Mouse (Mus musculus): ENCODE data around the gene Fgf6. TPM values are rescaled to one million over a fixed set of nuclear protein-coding genes. Genes with fewer than 3 reads are reported as not detected.

Gene Fgf6
- under 1 TPM; 0.11 to 0.68 TPM for total RNA-seq (2021)
- long read RNA-seq, experiment 1 = 0 reads
- long read RNA-seq, experiment 2 = 0 reads

DNA sequence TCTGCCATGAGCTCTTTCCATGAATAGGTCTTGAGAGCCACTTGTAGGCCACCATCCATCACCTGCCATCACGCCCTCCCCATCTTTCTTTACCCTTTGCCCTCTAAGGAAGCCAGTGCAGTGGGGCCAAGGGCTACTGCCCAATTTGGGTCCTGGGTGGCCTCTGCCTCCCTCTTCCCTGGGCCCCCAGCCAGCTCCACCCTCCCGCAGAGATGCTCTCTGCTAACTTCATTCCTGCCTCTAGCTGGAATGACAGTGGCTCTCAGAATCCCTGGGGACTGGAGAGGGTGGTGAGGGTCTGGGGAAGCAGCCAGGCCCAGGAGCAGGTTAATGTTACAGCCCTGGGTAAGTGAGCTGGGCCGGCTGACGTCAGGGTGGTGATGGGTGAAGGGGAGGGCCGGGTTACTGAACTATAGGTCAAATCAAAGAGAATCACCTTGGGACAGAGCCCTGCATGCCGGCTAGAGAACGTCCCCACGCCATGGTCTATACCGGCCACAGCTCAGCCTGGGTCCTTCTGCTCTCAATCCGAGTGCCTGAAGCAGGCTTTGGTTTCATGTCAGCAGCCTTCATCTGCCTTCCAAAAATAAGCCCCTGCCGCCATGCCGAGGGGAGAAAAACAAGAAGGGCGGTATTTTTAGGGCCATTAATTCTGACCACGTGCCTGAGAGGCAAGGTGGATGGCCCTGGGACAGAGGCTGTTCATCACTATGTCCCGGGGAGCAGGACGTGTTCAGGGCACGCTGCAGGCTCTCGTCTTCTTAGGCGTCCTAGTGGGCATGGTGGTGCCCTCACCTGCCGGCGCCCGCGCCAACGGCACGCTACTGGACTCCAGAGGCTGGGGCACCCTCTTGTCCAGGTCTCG is at the start of gene Fgf6:
Gene Fgf6 (plus strand): TSS at position 681 of the 865 bp plus-strand sequence.
- DNase-seq (ENCODE audit: low spot score in 2 of 2) = no peak

- no peak for DNase-seq (ENCODE audit: low spot score in 2 of 2)
Measured at GRCm38 (mm10) chr6:126966241-126967026, 49.0 kb upstream of the Fgf6 start.

- DNase-seq (ENCODE audit: low spot score in 2 of 2) = no peak
Measured at GRCm38 (mm10) chr6:126981539-126982234, 33.7 kb upstream of the Fgf6 start.

DNA sequence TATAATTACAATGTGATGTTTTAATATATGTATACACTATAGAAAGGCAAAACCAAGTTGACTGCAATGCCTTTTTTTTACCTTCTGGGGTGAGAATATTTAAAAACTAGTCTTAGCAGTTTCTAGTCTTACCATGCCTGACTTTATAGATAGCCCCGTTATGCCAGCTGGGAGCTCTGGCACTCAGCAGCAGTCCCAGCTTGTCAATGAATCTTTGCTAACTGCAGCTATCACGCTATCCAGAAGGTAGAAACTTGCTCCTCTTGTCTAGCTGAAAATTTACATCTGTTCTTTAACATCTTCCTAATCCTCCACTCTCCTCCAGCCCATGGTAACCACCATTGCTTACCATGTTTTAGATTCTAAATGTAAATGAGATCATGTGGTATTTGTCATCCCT is 21.7 kb upstream of the Fgf6 start:
- no peak for DNase-seq (ENCODE audit: low spot score in 2 of 2)

DNA sequence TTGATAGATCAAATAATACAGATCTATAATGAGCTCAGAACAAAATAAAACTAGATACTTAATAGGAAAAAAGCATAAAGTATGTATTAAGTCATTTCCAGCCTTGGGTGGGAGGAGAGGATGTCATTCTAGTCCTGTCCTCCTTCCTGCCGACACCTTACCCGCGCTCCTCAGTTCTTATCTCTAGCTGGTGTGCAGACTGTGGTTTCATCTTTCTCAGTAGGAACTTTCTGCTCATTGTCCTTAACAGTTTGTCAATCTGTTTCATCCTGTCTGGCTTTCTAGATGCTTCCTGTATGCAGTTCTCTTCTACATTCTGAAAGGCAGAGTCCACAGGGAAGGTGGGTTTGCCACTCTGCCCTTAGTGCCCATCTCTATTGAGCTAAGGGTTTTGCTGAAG is 19.9 kb upstream of the Fgf6 start:
- DNase-seq (ENCODE audit: low spot score in 2 of 2) = no peak

- DNase-seq (ENCODE audit: low spot score in 2 of 2) = no peak
Measured at GRCm38 (mm10) chr6:126996399-126996798, 19.0 kb upstream of the Fgf6 start.

GRCm38 (mm10) chr6:127005646-127006045 is 9.7 kb upstream of the Fgf6 start:
- no peak for DNase-seq (ENCODE audit: low spot score in 2 of 2)

DNA sequence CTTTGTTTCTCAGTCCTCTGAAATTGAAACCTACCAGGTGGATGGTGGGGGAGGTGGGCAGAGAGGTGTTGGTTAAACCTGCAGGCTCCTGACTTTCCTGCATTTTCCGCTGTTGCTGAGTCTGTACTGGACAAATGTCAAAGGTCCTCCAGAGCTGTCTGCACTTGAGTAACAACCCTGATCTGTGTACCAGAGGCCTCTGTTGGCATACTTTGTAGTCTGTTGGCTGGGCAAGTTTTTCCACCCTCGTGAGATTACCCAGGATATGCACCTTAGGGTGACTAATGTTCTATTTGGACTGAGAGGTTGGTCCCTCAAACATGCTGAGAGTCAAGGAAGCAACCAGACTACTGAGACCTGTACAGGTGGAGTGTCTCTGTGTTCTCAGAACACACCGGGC is 8.8 kb upstream of the Fgf6 start:
- no peak for DNase-seq (ENCODE audit: low spot score in 2 of 2)

GRCm38 (mm10) chr6:127010021-127010420 is 5.4 kb upstream of the Fgf6 start:
- DNase-seq (ENCODE audit: low spot score in 2 of 2) = no peak

GRCm38 (mm10) chr6:127011947-127012535 is 3.3 kb upstream of the Fgf6 start:
- no peak for DNase-seq (ENCODE audit: low spot score in 2 of 2)

- no peak for DNase-seq (ENCODE audit: low spot score in 2 of 2)
Measured at GRCm38 (mm10) chr6:127019254-127019653, 3.9 kb downstream of the Fgf6 start.

DNA sequence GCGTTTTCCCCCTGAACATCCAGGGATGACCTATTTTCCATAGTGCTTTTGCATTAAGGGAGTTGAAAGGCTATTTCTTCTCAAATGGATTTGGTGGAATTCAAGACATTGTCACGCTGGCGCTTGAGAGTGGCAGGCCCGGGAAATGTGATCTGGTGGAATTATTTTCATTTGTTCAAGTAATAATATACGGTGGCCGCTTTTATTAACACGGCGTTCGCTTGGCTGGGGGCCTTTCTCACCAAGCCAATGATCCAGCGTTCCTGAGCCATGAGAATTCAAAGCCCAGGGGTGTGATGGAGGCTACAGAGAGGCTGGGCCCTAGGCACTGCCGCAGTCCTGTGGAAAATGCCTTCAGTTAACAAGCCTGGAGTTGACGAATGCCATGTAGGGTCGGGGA is 5.0 kb downstream of the Fgf6 start:
- DNase-seq (ENCODE audit: low spot score in 2 of 2) = no peak

GRCm38 (mm10) chr6:127024836-127025235 is 9.4 kb downstream of the Fgf6 start:
- DNase-seq (ENCODE audit: low spot score in 2 of 2) = no peak

DNA sequence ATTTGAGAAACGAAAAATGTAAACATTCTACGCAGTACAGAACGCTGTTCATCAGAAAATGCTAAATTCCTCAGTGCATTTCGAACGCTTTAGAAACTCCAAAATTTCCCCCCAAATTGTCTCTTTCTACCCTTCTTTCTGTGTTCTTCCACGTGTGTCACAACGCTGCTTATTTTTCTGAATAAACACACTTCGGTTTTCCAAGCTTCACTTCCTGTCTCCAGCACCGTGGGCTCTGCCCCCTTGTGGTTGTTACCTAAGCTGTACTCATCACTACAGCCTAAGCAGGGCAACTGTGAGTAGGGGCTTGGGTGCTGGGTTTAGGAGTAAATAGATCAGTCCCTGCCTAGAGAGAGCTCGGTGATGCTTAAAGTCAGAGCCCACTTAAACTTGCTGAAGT is 19.4 kb downstream of the Fgf6 start:
- DNase-seq (ENCODE audit: low spot score in 2 of 2) = no peak

GRCm38 (mm10) chr6:127044909-127045308 is 29.5 kb downstream of the Fgf6 start:
- DNase-seq (ENCODE audit: low spot score in 2 of 2) = no peak

DNA sequence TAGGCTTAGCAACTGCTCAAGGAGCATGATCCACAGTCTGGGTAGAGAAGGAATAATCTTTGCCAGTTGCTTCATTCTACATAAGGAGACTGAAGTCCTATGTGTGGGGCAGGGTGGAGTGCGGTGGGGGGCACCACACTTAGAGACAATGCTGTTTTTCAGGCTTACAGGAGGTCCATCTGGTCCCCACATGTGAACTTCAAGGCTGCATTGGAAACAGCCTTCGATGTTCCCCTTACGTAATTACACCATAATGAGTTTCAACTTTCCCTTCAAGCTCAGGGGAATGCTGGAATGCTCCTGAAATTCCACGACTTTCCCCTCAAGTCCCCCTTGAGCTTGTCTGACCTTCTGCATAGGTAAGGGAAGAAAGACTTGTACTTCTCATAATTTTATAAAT is 35.5 kb downstream of the Fgf6 start:
- DNase-seq (ENCODE audit: low spot score in 2 of 2) = no peak

DNA sequence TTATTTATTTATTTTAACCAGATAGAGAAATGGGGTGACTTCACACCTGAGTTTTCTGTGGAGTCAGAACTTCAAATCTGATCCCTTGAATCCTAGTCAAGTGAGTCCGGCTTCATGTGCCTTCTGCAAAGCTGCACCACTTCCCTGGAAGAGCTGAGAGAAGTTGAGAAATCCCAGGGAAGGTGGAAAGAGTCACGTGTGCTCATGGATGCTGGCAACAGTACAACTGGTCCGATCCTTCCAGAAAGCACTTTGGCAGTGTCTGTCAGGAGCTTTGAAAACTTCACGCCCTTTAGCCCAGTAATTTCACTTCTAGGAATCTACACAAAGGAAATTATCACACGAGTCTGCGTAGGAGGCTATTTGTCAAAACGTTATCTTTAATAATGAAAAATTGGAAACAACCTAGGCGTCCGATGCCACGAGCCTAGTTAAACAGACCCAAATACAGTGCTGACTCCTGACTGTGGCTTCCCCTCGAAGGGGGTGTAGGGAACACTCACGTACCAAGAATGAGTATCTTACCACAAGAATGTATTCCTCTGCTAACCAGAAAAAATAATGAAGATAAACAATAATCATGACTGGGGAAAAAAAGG is 41.7 kb downstream of the Fgf6 start:
- no peak for DNase-seq (ENCODE audit: low spot score in 2 of 2)

GRCm38 (mm10) chr6:127059975-127060374 is 44.6 kb downstream of the Fgf6 start:
- DNase-seq (ENCODE audit: low spot score in 2 of 2) = no peak

DNA sequence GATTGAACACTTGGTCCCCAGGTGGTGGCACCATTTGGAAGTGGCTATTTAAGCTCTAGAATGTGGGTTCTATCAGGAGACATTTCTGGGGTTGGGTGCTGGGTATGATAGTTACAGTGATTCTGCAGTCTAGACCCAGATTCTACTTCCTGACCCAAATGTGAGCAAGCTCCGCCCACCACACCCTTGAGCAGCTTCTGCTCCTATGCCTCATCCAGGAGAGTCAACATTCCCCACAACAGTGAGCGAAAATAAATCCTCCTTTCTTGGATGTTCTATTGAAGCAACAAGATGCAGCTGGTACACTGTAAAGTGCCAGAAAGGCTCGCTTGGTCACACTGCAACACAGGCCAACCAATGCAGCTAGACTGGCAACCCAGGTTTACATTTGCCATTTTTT is 48.5 kb downstream of the Fgf6 start:
- DNase-seq (ENCODE audit: low spot score in 2 of 2) = no peak

DNA sequence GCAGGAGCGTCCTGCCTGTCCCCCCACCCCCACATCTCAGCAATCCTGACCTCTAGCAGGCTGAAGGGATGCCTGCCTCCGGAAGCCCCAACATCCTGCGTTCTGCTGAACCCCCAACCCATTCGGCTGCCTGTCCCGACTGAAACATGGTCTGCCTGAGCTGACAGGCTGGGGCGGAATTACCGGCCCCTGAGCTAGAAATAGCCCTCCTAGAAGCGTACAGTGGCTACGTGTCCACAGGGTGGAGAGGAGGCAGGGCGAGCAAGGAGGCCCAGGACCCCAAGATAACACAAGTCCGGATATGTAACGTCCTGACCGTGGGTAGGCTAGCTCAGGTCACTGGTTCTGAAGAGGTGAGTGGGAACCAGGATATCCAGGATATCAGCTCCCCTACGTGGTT is 49.4 kb downstream of the Fgf6 start:
- DNase-seq (ENCODE audit: low spot score in 2 of 2) = no peak

DNA sequence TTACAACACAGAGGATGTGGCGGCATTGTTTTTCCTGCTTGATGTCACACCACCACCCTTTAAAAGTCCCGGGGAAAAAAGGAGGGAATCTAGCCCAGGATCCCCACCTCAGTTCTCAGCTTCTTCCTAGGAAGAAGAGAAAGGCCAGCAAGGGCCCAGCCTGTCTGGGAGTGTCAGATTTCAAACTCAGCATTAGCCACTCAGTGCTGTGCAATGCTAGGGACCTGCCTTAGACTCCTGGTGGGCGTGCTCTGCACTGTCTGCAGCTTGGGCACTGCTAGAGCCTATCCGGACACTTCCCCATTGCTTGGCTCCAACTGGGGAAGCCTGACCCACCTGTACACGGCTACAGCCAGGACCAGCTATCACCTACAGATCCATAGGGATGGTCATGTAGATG is 57.4 kb downstream of the Fgf6 start, which contains the start of gene Fgf23:
Gene Fgf23 (plus strand): TSS at position 86 of the 400 bp plus-strand sequence.
- DNase-seq (ENCODE audit: low spot score in 2 of 2) = no peak

Data from adrenal gland, postnatal 4 days (tissue).